In genomic region chr16:96912836-96913235, GRCm38 (mm10) we compare ENCODE assay signal across 24 mouse cellular contexts.
DNase-seq lines count a peak whose midpoint lies in the region; ATAC-seq lines count a peak whose summit lies in the region.
"Had no signal": no experiment of that assay in that cellular context is flagged by ENCODE, and none has a peak within 500 bp of the region (broad histone marks: within the 10 kb centered on the region; RNA-seq: fewer than 3 reads in every experiment).

No protein-coding gene starts in this region.

- no peaks in the 10 kb centered on the region for H3K27me3 ChIP-seq in hindbrain, embryonic 15.5 days
- H3K27me3 ChIP-seq in hindbrain, embryonic 11.5 days (ENCODE audit: control insufficient read depth, insufficient read depth, low read length): no peaks in the 10 kb centered on the region
- no peaks in the 10 kb centered on the region for H3K27me3 ChIP-seq in neural tube, embryonic 13.5 days
- H3K27me3 ChIP-seq: embryonic facial prominence, embryonic 12.5 days; forebrain, embryonic 12.5 days had no signal

- no peaks in the 10 kb centered on the region for H3K36me3 ChIP-seq in hindbrain, embryonic 15.5 days
- no peaks in the 10 kb centered on the region for H3K36me3 ChIP-seq in hindbrain, embryonic 11.5 days (ENCODE audit: control insufficient read depth, insufficient read depth, low read length)
- no peaks in the 10 kb centered on the region for H3K36me3 ChIP-seq in neural tube, embryonic 13.5 days
- H3K36me3 ChIP-seq: embryonic facial prominence, embryonic 12.5 days; forebrain, embryonic 12.5 days; G1E; heart, embryonic 13.5 days had no signal

- H3K9me3 ChIP-seq in hindbrain, embryonic 15.5 days: no peaks in the 10 kb centered on the region
- H3K9me3 ChIP-seq in hindbrain, embryonic 11.5 days (ENCODE audit: control insufficient read depth, low read length): no peaks in the 10 kb centered on the region
- H3K9me3 ChIP-seq in neural tube, embryonic 13.5 days: no peaks in the 10 kb centered on the region
- H3K9me3 ChIP-seq: embryonic facial prominence, embryonic 12.5 days; forebrain, embryonic 12.5 days; heart, embryonic 13.5 days had no signal

- no peak overlapping the region for H3K9ac ChIP-seq in hindbrain, embryonic 15.5 days
- no peak overlapping the region for H3K9ac ChIP-seq in hindbrain, embryonic 11.5 days (ENCODE audit: low read depth, low read length)
- no peak overlapping the region for H3K9ac ChIP-seq in neural tube, embryonic 13.5 days
- H3K9ac ChIP-seq: embryonic facial prominence, embryonic 12.5 days; forebrain, embryonic 12.5 days; heart, embryonic 13.5 days had no signal

- H3K27ac ChIP-seq in hindbrain, embryonic 15.5 days (replicated peaks): peak overlapping the region; percentile 39; the same call in 1 of the 2 replicates
- no peak overlapping the region for H3K27ac ChIP-seq in hindbrain, embryonic 11.5 days (ENCODE audit: low read depth, low read length)
- H3K27ac ChIP-seq in neural tube, embryonic 13.5 days (replicated peaks): 0 out of 2 replicates have a peak overlapping the region, but pooled peaks have one; percentile 6
- H3K27ac ChIP-seq: embryonic facial prominence, embryonic 12.5 days; forebrain, embryonic 12.5 days; heart, adult 2 months; heart, embryonic 13.5 days had no signal

- intact Hi-C loops in heart, postnatal 36 days (cut with DNase I): no loop called here
- intact Hi-C loops in left cerebral cortex, postnatal 36 days (cut with DNase I): no loop called here

- H3K4me3 ChIP-seq in hindbrain, embryonic 15.5 days: no peak overlapping the region
- H3K4me3 ChIP-seq in hindbrain, embryonic 11.5 days (ENCODE audit: low read depth, low read length): no peak overlapping the region
- no peak overlapping the region for H3K4me3 ChIP-seq in neural tube, embryonic 13.5 days
- H3K4me3 ChIP-seq: embryonic facial prominence, embryonic 12.5 days; forebrain, embryonic 12.5 days; heart, adult 2 months; heart, embryonic 13.5 days had no signal

- H3K4me2 ChIP-seq in hindbrain, embryonic 15.5 days: no peak overlapping the region
- H3K4me2 ChIP-seq in hindbrain, embryonic 11.5 days (replicated peaks; ENCODE audit: low read depth, low read length): no peak overlapping the region
- no peak overlapping the region for H3K4me2 ChIP-seq in neural tube, embryonic 13.5 days
- H3K4me2 ChIP-seq: embryonic facial prominence, embryonic 12.5 days; forebrain, embryonic 12.5 days; heart, embryonic 13.5 days had no signal

- WGBS in hindbrain, embryonic 15.5 days: 67% methylated on average over 7 of the region's 7 CpGs
- WGBS in hindbrain, embryonic 11.5 days: 74% methylated on average over 7 of the region's 7 CpGs
- WGBS in neural tube, embryonic 13.5 days: 57% methylated on average over 7 of the region's 7 CpGs

- peak; percentile 77 for DNase-seq in heart, adult 11 months
- no peak for DNase-seq in heart, postnatal 36 days
- DNase-seq in hindbrain, embryonic 11.5 days (ENCODE audit: low spot score): no peak
- DNase-seq in neural tube, embryonic 10.5 days (ENCODE audit: extremely low spot score, low spot score): no peak
- peak; percentile 77 for DNase-seq in retina, postnatal 1 day
- DNase-seq in left cerebral cortex, postnatal 36 days (ENCODE audit: low spot score in 2 of 2): no peak
- DNase-seq: adrenal gland, adult 8-10 months; adrenal gland, postnatal 36 days; B cell, adult 2 months; cerebellum, adult 2 months; cerebellum, postnatal 10 days; embryo, embryonic 11 days; gastrocnemius, postnatal 10 days; heart, adult 2 months; heart, postnatal 4 days had no signal

- peaks cover 13% of the 10 kb centered on the region for H3K4me1 ChIP-seq in hindbrain, embryonic 15.5 days (replicated peaks)
- H3K4me1 ChIP-seq in hindbrain, embryonic 11.5 days (replicated peaks; ENCODE audit: control insufficient read depth, insufficient read depth, low read length): no peaks in the 10 kb centered on the region
- H3K4me1 ChIP-seq in neural tube, embryonic 13.5 days (replicated peaks): peaks cover 8% of the 10 kb centered on the region
- H3K4me1 ChIP-seq: embryonic facial prominence, embryonic 12.5 days had no signal

- no peak for ATAC-seq in hindbrain, embryonic 15.5 days (ENCODE audit: low FRiP score, low read depth)
- ATAC-seq in hindbrain, embryonic 11.5 days (ENCODE audit: low FRiP score): no peak
- no peak for ATAC-seq in neural tube, embryonic 13.5 days (ENCODE audit: low read depth)
- ATAC-seq: CD4-positive, CD25-positive, alpha-beta regulatory T cell, adult 4 months; forebrain, embryonic 16.5 days; inflammation-experienced regulatory T-cells, adult 6 months had no signal

Comparison
In these comparisons a context has a peak if more than half of its experiments do, and no peak if none do; other contexts are left out.
1. DNase-seq: peak in heart, adult 11 months (single experiment) and retina, postnatal 1 day (single experiment); none in heart, postnatal 36 days (0 of 2), hindbrain, embryonic 11.5 days (single experiment), neural tube, embryonic 10.5 days (single experiment) and left cerebral cortex, postnatal 36 days (0 of 2).